Mouse (Mus musculus) neural tube, embryonic 11.5 days (tissue): ENCODE data around the gene Angptl8. TPM values are rescaled to one million over a fixed set of nuclear protein-coding genes. Genes with fewer than 3 reads are reported as not detected.
"Not testable (repeated sequence)": the region's sequence is repeated elsewhere in the genome, so short reads cannot be mapped to it uniquely, and the experiment has no call there.

Experiments used
- ATAC-seq: fragments of 200-750 bp; cut with Nextera tagmentation; 2 replicates; pipeline ENCODE4 v1.8.0; 2017; ENCODE audit warnings: moderate number of reproducible peaks, mild to moderate bottlenecking, moderate TSS enrichment, moderate library complexity; ENCODE audit not compliant: insufficient read depth, low FRiP score, low TSS enrichment
- DNase-seq: peaks from one replicate; pipeline ENCODE4 v3.0.0-alpha.2; 2015; ENCODE audit warnings: low spot score
- H3K27ac ChIP-seq: fragments of 300-500 bp; sonication (generic); 2 replicates; pipeline ENCODE4 v1.5.1; 2014; ENCODE audit warnings: low read depth, mild to moderate bottlenecking, low read length
- H3K27me3 ChIP-seq: fragments of 300-500 bp; sonication (generic); 2 replicates; pipeline ENCODE4 v1.6.1; 2014; ENCODE audit warnings: mild to moderate bottlenecking, low read length, mixed read lengths; ENCODE audit not compliant: control insufficient read depth, insufficient read depth
- H3K36me3 ChIP-seq: fragments of 300-500 bp; sonication (generic); 2 replicates; pipeline ENCODE4 v1.6.1; 2014; ENCODE audit warnings: mild to moderate bottlenecking, low read length, moderate library complexity, mixed read lengths; ENCODE audit not compliant: control insufficient read depth, insufficient read depth
- H3K4me1 ChIP-seq: fragments of 300-500 bp; sonication (generic); 2 replicates; pipeline ENCODE4 v1.6.1; 2014; ENCODE audit warnings: low read length, mixed read lengths; ENCODE audit not compliant: control insufficient read depth, insufficient read depth
- H3K4me2 ChIP-seq: fragments of 300-500 bp; sonication (generic); 2 replicates; pipeline ENCODE4 v1.6.1; 2014; ENCODE audit warnings: low read depth, mild to moderate bottlenecking, moderate library complexity
- H3K4me3 ChIP-seq: fragments of 300-500 bp; sonication (generic); 2 replicates; pipeline ENCODE4 v1.5.1; 2014; ENCODE audit warnings: low read depth, low read length
- H3K9ac ChIP-seq: fragments of 300-500 bp; sonication (generic); 2 replicates; pipeline ENCODE4 v1.6.1; 2014; ENCODE audit warnings: mild to moderate bottlenecking, low read length
- H3K9me3 ChIP-seq: fragments of 300-500 bp; sonication (generic); 2 replicates; pipeline ENCODE4 v1.6.1; 2016; ENCODE audit warnings: low read length; ENCODE audit not compliant: control insufficient read depth
- WGBS: fragments of 180-500 bp; shearing (Covaris S2); extraction: QIAGEN DNeasy Blood & Tissue Kit; methylation state at CpG from one replicate; pipeline ENCODE4 v1.1.7; 2014; 5-methylcytosine and 5-hydroxymethylcytosine counted together
- polyA plus RNA-seq: library from polyadenylated mRNA; unstranded; fragments of >200 nt; fragmentation: Nextera tagmentation; extraction: Ambion mirVana; gene quantifications from 2 replicates; pipeline ENCODE4 v1.2.1, GENCODE M21; 2014

The Angptl8 gene
- polyA plus RNA-seq = not detected in 2 replicates

- Histone ChIP-seq H3K9me3 (no peaks in the 10 kb centered on the region), H3K9ac (no peak within 1 kb of the TSS), H3K4me2 (no peak within 1 kb of the TSS), H3K27ac (no peak within 1 kb of the TSS), H3K27me3 (no peaks in the 10 kb centered on the region), H3K4me1 (no peaks in the 10 kb centered on the region), H3K36me3 (no peaks in the 10 kb centered on the region; the same call in 1 of the 2 replicates), H3K4me3 (no peak within 1 kb of the TSS)
- no peak for ATAC-seq
- DNase-seq = no peak
- 59% methylated on average over 15 of the region's 15 CpGs for WGBS
Measured at GRCm38 (mm10) chr9:21835258-21835912, at the start of gene Angptl8. Gene Angptl8 (plus strand): TSS chr9:21835510.

GRCm38 (mm10) chr9:21786309-21786708, 49.0 kb upstream of the Angptl8 start:
- not testable (repeated sequence) for H3K9ac ChIP-seq, H3K4me2 ChIP-seq, H3K27ac ChIP-seq, DNase-seq, H3K27me3 ChIP-seq, ATAC-seq, H3K4me1 ChIP-seq, H3K4me3 ChIP-seq, H3K36me3 ChIP-seq, H3K9me3 ChIP-seq
- WGBS = 84% methylated on average over 1 of the region's 2 CpGs

GRCm38 (mm10) chr9:21786906-21787305, 48.4 kb upstream of the Angptl8 start:
- no peaks in the 10 kb centered on the region for H3K4me1 ChIP-seq
- ATAC-seq (no peak), DNase-seq (peak; percentile 68)
- no peak overlapping the region for H3K9ac ChIP-seq
- H3K27ac ChIP-seq = 0 out of 2 replicates have a peak overlapping the region, but pooled peaks have one; percentile 39
- H3K4me2 ChIP-seq = no peak overlapping the region
- H3K9me3 ChIP-seq = no peaks in the 10 kb centered on the region
- 11% methylated on average over 6 of the region's 6 CpGs for WGBS
- H3K4me3 ChIP-seq = no peak overlapping the region
- no peaks in the 10 kb centered on the region for H3K36me3 ChIP-seq
- H3K27me3 ChIP-seq = no peaks in the 10 kb centered on the region

- DNase-seq = no peak
- H3K36me3 ChIP-seq = no peaks in the 10 kb centered on the region
Measured at GRCm38 (mm10) chr9:21787654-21788053, 47.7 kb upstream of the Angptl8 start.

GRCm38 (mm10) chr9:21788234-21788633, 47.1 kb upstream of the Angptl8 start:
- H3K36me3 ChIP-seq = no peaks in the 10 kb centered on the region

More at GRCm38 (mm10) chr9:21787654-21788053, 47.7 kb upstream of the Angptl8 start:
- Histone ChIP-seq H3K27me3 (no peaks in the 10 kb centered on the region), H3K4me2 (no peak overlapping the region), H3K27ac (no peak overlapping the region), H3K9ac (no peak overlapping the region), H3K9me3 (no peaks in the 10 kb centered on the region), H3K4me1 (no peaks in the 10 kb centered on the region), H3K4me3 (no peak overlapping the region)
- no peak for ATAC-seq
- 81% methylated on average over 5 of the region's 5 CpGs for WGBS

GRCm38 (mm10) chr9:21791861-21792260, 43.4 kb upstream of the Angptl8 start:
- ATAC-seq (no peak), DNase-seq (no peak)
- Histone ChIP-seq H3K4me1 (peaks cover 5% of the 10 kb centered on the region; the same call in 1 of the 2 replicates), H3K27ac (no peak overlapping the region), H3K4me3 (no peak overlapping the region), H3K9ac (no peak overlapping the region), H3K27me3 (no peaks in the 10 kb centered on the region), H3K9me3 (no peaks in the 10 kb centered on the region), H3K4me2 (no peak overlapping the region), H3K36me3 (peaks cover 7% of the 10 kb centered on the region; the same call in 1 of the 2 replicates)
- WGBS = 95% methylated on average over 8 of the region's 8 CpGs

More at GRCm38 (mm10) chr9:21788234-21788633, 47.1 kb upstream of the Angptl8 start:
- no peaks in the 10 kb centered on the region for H3K4me1 ChIP-seq
- no peak overlapping the region for H3K4me3 ChIP-seq
- no peak overlapping the region for H3K4me2 ChIP-seq
- WGBS = 79% methylated on average over 9 of the region's 9 CpGs
- no peak for ATAC-seq
- DNase-seq = no peak
- no peaks in the 10 kb centered on the region for H3K9me3 ChIP-seq
- H3K27ac ChIP-seq = no peak overlapping the region
- no peaks in the 10 kb centered on the region for H3K27me3 ChIP-seq
- H3K9ac ChIP-seq = no peak overlapping the region

GRCm38 (mm10) chr9:21792644-21793043, 42.7 kb upstream of the Angptl8 start:
- H3K4me1 ChIP-seq = peaks cover 6% of the 10 kb centered on the region; the same call in 1 of the 2 replicates
- no peak overlapping the region for H3K9ac ChIP-seq
- DNase-seq (no peak), ATAC-seq (no peak)
- no peaks in the 10 kb centered on the region for H3K27me3 ChIP-seq
- H3K4me3 ChIP-seq = no peak overlapping the region
- no peak overlapping the region for H3K4me2 ChIP-seq
- peaks cover 7% of the 10 kb centered on the region; the same call in 1 of the 2 replicates for H3K36me3 ChIP-seq
- H3K9me3 ChIP-seq = no peaks in the 10 kb centered on the region
- WGBS = 85% methylated on average over 8 of the region's 8 CpGs
- no peak overlapping the region for H3K27ac ChIP-seq

- not testable (repeated sequence) for H3K36me3 ChIP-seq, H3K4me1 ChIP-seq, DNase-seq, H3K27ac ChIP-seq, H3K4me2 ChIP-seq, ATAC-seq, H3K9ac ChIP-seq, H3K27me3 ChIP-seq, H3K9me3 ChIP-seq, H3K4me3 ChIP-seq
- 96% methylated on average over 6 of the region's 6 CpGs for WGBS
Measured at GRCm38 (mm10) chr9:21793507-21793906, 41.8 kb upstream of the Angptl8 start.

GRCm38 (mm10) chr9:21794344-21794834, 40.9 kb upstream of the Angptl8 start:
- peaks cover 7% of the 10 kb centered on the region; the same call in 1 of the 2 replicates for H3K36me3 ChIP-seq
- no peak overlapping the region for H3K4me3 ChIP-seq
- no peak overlapping the region for H3K27ac ChIP-seq
- no peaks in the 10 kb centered on the region for H3K27me3 ChIP-seq
- H3K4me2 ChIP-seq = no peak overlapping the region
- WGBS = 95% methylated on average over 18 of the region's 18 CpGs
- H3K9me3 ChIP-seq = no peaks in the 10 kb centered on the region
- peaks cover 6% of the 10 kb centered on the region; the same call in 1 of the 2 replicates for H3K4me1 ChIP-seq
- no peak for ATAC-seq
- DNase-seq = no peak
- H3K9ac ChIP-seq = no peak overlapping the region
